Mouse (Mus musculus) left cerebral cortex, postnatal 25 days (tissue): ENCODE measurements around the gene Isca2. TPM values are rescaled to one million over a fixed set of nuclear protein-coding genes. Genes with fewer than 3 reads are reported as not detected.

Experiments
- DNase-seq, 2 experiments: peaks; one replicate each; pipeline ENCODE4 v3.0.0; 2022; ENCODE audit warnings: low spot score in 2 of 2, mixed read lengths in 1 of 2
- intact Hi-C: fragments of 180-260 bp; cut with DNase I; formaldehyde crosslinking; loops from one replicate; pipeline ENCODE4 v1.15.1; 2025
- total RNA-seq, 2 experiments: library from RNA; stranded (reverse); gene quantifications; 2 replicates each; pipeline ENCODE4 v1.2.3; 2021

Isca2 gene
- total RNA-seq, 2 experiments from 2014 or later: 51.5 to 61.1 TPM

GRCm38 (mm10) chr12:84767510-84767909 is 5.5 kb upstream of the Isca2 start:
- intact Hi-C loops: no loop called here
- no peak for DNase-seq

DNA sequence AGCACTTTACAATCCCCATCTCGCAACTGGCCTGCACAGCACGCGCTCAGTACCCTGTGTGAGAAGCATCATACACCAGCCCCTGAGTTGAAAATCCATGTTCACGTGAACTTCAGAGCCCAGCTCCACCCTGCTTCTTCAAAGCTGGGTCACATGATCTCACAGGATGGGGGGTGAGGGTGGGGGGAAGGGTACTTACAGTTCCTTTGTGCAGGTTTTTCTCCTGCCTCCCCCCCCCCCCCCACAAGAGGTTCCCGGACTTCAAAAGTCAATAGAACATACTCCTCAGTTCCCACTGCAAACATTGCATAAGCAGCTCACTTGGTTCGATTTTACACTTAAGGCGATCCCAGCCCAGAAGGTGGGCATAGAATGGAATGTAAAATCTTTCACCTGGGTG is 3.4 kb upstream of the Isca2 start:
- intact Hi-C loops: no loop called here
- DNase-seq: no peak

DNA sequence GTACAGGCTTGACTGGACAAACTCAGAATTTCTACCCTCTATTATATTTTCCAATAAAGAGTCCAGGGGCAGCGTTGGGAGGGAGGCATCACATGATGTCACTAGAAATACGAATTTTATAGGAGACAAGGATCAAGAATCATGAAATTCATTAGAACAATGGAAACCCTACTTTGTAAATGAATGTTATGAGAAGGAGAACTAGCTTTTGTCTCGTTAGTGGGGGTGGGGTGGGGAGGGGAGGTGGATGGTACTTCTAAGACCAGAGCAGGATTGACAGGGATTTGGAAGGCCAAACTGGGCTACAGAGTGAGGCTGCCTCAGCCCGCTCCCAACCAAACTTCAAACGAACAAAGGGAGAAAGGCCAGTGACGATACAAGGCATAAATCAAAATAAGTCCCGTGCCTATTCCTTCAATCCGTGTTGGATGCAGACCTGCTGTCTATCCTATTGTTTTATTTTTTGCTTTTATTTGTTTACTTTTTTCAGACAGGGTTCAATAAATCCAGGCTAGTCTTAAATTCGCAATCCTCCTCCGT is 1.0 kb upstream of the Isca2 start:
- intact Hi-C loops: no loop called here
- DNase-seq: no peak

DNA sequence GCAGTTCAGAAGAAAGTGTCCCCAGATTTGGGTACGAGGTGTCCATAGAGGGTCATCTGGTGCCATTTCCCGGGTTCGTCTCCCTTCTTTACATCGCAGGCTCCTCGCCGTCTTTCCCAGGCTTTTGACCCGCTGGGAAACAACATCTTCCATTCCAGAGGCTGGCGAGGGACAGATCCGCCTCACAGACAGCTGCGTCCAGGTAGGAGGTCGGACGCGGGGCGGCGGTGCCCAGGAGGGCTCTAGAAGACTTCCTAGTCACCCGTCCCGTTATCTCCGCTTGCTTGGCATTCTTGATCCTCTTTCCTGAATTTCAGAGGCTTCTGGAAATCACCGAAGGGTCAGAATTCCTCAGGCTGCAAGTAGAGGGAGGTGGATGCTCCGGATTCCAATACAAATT is 425 bp downstream of the Isca2 start:
- intact Hi-C loops: no loop called here
- no peak for DNase-seq

GRCm38 (mm10) chr12:84774376-84774775 is 1.3 kb downstream of the Isca2 start:
- intact Hi-C loops: no loop called here
- DNase-seq: no peak

DNA sequence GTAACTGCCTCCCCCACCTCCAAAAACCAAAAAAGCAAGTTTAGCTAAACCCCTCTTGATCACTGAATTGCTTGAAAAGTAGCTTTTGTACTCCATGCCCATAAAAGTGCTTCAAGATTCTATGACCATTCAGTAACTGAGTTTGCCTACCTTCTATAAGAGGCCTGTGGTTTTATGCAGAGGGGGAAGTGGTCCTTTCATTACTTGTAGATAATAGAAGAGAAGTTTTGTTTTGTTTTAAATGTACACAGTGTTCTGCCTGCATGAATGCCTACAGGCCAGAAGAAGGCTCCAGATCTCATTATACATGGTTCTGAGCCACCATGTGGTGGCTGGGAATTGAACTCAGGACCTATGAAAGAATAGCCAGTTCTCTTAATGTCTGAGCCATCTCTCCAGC is 3.2 kb downstream of the Isca2 start:
- intact Hi-C loops: no loop called here
- no peak for DNase-seq

- peak; percentile 85 to 91 for DNase-seq
- intact Hi-C loops: no loop called here
These were observed 11.7 kb downstream of the Isca2 start for GRCm38 (mm10) chr12:84784604-84785381.

- DNase-seq: no peak
- intact Hi-C loops: no loop called here
These were observed 13.0 kb downstream of the Isca2 start for GRCm38 (mm10) chr12:84786091-84786490.

- DNase-seq: no peak
- intact Hi-C loops: no loop called here
These were observed 17.8 kb downstream of the Isca2 start for GRCm38 (mm10) chr12:84790853-84791252.

DNA sequence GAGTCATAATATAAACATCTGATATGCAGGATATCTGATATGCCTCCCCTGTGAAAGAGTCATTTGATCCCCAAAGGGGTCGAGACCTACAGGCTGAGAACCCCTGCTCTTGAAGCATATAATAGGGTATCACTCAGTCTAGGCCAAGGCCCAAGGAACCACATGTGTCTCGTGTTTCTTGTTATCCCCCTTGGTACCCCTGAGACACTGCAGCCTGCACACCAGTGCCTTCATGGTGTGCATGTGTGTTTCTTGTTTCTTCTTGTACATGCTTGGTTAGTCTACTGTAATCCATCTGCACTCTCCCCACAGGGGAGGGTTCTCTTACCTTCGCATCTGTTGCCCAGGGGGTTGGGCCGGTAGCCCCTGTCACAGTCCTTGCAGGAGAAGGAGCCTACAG is 19.6 kb downstream of the Isca2 start:
- DNase-seq: no peak
- intact Hi-C loops: no loop called here

DNA sequence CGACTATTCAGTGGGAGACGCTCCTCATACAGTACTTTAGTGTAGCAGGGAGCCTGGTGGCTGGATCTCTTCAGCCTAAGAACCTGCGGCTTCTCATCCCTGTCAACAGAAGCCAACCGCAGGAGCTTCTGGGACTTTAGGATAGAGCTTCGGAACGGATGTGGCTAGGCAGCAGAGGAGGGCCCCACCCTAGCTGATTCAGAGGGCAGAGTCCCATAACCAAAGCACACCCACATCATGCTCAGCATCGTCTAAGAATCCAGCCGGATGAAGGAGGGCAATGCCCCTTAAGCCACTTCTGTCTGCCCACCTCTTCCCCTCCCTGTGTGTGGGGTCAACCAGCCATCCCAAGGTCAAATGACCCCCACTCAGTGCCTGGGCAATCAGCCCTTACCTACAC is 21.6 kb downstream of the Isca2 start:
- intact Hi-C loops: no loop called here
- DNase-seq: no peak

DNA sequence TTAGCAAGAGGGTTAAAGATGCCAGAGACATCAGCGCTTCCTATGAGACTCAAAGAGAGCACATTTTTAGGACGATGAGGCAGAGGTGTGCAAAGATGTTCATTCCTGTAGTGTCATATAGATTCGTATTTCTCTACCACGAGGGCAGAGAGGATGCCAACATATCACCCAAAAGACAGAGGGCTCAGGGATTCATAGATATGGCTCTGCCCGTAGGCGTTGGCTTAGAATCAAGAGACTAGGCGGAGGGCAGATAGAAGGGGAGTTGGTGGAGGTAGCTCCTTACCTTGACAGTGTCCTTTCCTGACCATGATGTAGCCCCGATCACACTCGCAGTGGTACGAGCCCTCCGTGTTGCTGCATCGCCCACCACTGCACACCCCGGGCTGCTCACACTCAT is 26.0 kb downstream of the Isca2 start:
- intact Hi-C loops: no loop called here

GRCm38 (mm10) chr12:84800419-84800818 is 27.4 kb downstream of the Isca2 start:
- no peak for DNase-seq
- intact Hi-C loops: no loop called here

More for the DNA sequence above, 26.0 kb downstream of the Isca2 start:
- no peak for DNase-seq

DNA sequence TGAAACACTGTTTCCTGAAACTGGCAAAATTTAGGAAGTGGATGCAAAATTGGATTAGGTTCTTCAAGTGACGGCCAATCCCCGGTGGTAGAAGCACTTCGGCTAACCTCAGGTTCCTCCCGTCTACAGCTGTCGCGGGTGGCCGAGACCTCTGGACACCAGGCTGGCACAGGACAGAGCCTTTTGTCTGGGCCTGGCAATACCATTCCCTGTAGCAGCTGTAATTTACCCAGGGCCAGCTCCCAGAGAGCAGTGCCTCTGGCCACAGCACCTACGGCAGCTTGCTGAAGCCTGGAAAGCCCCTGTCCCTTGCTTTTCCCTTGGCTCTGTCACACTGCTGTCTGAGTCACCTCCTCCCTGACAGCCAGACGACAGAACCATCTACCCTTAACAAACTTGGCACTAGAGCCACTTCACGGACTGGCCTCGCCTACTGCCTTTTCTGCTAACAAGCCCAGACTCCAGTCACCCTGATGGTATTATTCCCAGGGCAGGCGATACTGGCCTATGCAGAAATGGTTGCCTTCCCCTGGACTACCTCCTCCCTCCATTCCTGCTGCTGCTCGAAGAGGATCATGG is 28.6 kb downstream of the Isca2 start:
- intact Hi-C loops: no loop called here
- no peak for DNase-seq

- no peak for DNase-seq
- intact Hi-C loops: no loop called here
These were observed 29.6 kb downstream of the Isca2 start for GRCm38 (mm10) chr12:84802625-84803024.

GRCm38 (mm10) chr12:84805228-84805842 is 32.3 kb downstream of the Isca2 start:
- no peak for DNase-seq
- intact Hi-C loops: no loop called here

- intact Hi-C loops: no loop called here
- DNase-seq: no peak
These were observed 33.0 kb downstream of the Isca2 start for GRCm38 (mm10) chr12:84806010-84806409.

GRCm38 (mm10) chr12:84806726-84807125 is 33.7 kb downstream of the Isca2 start:
- DNase-seq: no peak
- intact Hi-C loops: no loop called here

DNA sequence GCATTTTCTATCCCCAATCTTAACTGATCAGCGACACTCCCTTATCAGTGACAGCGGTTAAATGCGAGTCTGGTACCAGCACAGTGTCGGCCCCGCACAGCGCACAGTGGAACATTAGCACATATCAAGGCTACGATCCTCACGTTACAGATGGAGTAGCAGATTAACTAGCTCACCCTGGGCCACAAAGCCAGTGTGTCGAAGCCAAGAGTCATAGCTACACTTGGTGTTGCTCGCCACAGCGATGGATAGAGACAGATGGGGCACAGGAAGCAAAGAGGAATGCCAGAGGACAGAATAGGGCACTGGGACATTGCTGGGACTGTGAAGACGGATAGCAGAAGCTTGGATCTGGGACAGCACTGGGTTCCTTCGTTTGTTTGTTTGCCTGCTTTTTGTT is 34.3 kb downstream of the Isca2 start:
- intact Hi-C loops: no loop called here
- DNase-seq: no peak

GRCm38 (mm10) chr12:84809033-84809432 is 36.0 kb downstream of the Isca2 start:
- intact Hi-C loops: no loop called here
- DNase-seq: no peak

GRCm38 (mm10) chr12:84810810-84811209 is 37.8 kb downstream of the Isca2 start:
- no peak for DNase-seq
- intact Hi-C loops: loop anchor here (5.0 kb wide), 1 partner anchor 61 kb away; no protein-coding TSS in a partner anchor
